Mouse (Mus musculus): ENCODE measurements around the gene Slc6a9. TPM values are rescaled to one million over a fixed set of nuclear protein-coding genes. Genes with fewer than 3 reads are reported as not detected.

Gene Slc6a9
- 30.1 and 39.0 TPM in 2 replicates for polyA plus RNA-seq (2012; rRNA removed)

GRCm38 (mm10) chr4:117834457-117834844 lies at the start of gene Slc6a9:
Gene Slc6a9 (plus strand): TSS chr4:117834506.

GRCm38 (mm10) chr4:117872471-117872886 lies 38.2 kb downstream of the Slc6a9 start, which contains the start of gene Ccdc24:
Gene Ccdc24 (minus strand): TSS chr4:117872557.

GRCm38 (mm10) chr4:117882701-117883691 lies 48.7 kb downstream of the Slc6a9 start, which contains the start of gene B4galt2:
Gene B4galt2 (minus strand): TSS chr4:117883487.

GRCm38 (mm10) chr4:117887133-117887532 lies 52.8 kb downstream of the Slc6a9 start, which contains the start of gene Atp6v0b:
Gene Atp6v0b (minus strand): TSS chr4:117887333.

GRCm38 (mm10) chr4:117891738-117892161 lies 57.4 kb downstream of the Slc6a9 start, which contains the start of gene Dph2:
Gene Dph2 (minus strand): TSS chr4:117892032.

GRCm38 (mm10) chr4:117914591-117915442 lies 80.5 kb downstream of the Slc6a9 start, which contains the start of gene Ipo13:
Gene Ipo13 (minus strand): TSS chr4:117914999.

Other genes starting within 250 kb of the Slc6a9 start
- gene Dmap1, start 152.2 kb upstream of the Slc6a9 start, polyA plus RNA-seq (2012; rRNA removed) = 66.5 and 66.9 TPM in 2 replicates
- gene Gm12845, start 110.1 kb upstream of the Slc6a9 start, polyA plus RNA-seq (2012; rRNA removed) = not detected in 2 replicates
- gene Klf17, start 68.9 kb upstream of the Slc6a9 start, polyA plus RNA-seq (2012; rRNA removed) = 0.01 TPM in 1 of 2 replicates, not detected in the other
- gene Ccdc24, start 38.1 kb downstream of the Slc6a9 start, polyA plus RNA-seq (2012; rRNA removed) = 12.6 and 13.0 TPM in 2 replicates
- gene B4galt2, start 49.0 kb downstream of the Slc6a9 start, polyA plus RNA-seq (2012; rRNA removed) = 131 and 155 TPM in 2 replicates
- gene Atp6v0b, start 52.8 kb downstream of the Slc6a9 start, polyA plus RNA-seq (2012; rRNA removed) = 587 and 662 TPM in 2 replicates
- gene Dph2, start 57.5 kb downstream of the Slc6a9 start, polyA plus RNA-seq (2012; rRNA removed) = 24.6 and 25.0 TPM in 2 replicates
- gene Ipo13, start 80.5 kb downstream of the Slc6a9 start, polyA plus RNA-seq (2012; rRNA removed) = 104 and 105 TPM in 2 replicates
- 0.52 and 0.71 TPM in 2 replicates for gene Artn, start 95.3 kb downstream of the Slc6a9 start, polyA plus RNA-seq (2012; rRNA removed)